Mouse (Mus musculus) kidney, adult 2 months (tissue): ENCODE results near the gene Ptprn2.

Experiments
- CTCF ChIP-seq: fragments of 200-500 bp; conservative IDR thresholded peaks from 2 replicates; pipeline ENCODE4 v1.5.1; 2011; ENCODE audit warnings: low read depth, mild to moderate bottlenecking, control low read depth, low read length, moderate library complexity, mixed read lengths; ENCODE audit not compliant: insufficient read depth, insufficient read length
- POLR2A ChIP-seq: fragments of 200-500 bp; IDR thresholded peaks from one replicate; pipeline ENCODE4 v1.6.1; 2011; ENCODE audit warnings: low read depth, low read length, control low read depth

- TF ChIP-seq POLR2A: no peak
- TF ChIP-seq CTCF: no peak
These were observed 715.1 kb downstream of the Ptprn2 start for GRCm38 (mm10) chr12:117200590-117200989.
